Mouse (Mus musculus) brain, embryonic 18.5 days (tissue): ENCODE measurements around the gene Zfp385b.
"Not testable (repeated sequence)": the region's sequence is repeated elsewhere in the genome, so short reads cannot be mapped to it uniquely, and the experiment has no call there.

ENCODE experiments used
- DNase-seq: peaks from one replicate; pipeline ENCODE4 v3.0.0-alpha.2; 2012; ENCODE audit warnings: low read depth, low spot score

Zfp385b gene

GRCm38 (mm10) chr2:77470716-77471115, 348.7 kb downstream of the Zfp385b start:
- no peak for DNase-seq

- no peak for DNase-seq
Measured at GRCm38 (mm10) chr2:77461413-77461812, 358.0 kb downstream of the Zfp385b start.

GRCm38 (mm10) chr2:77460011-77460410, 359.4 kb downstream of the Zfp385b start:
- DNase-seq = no peak

- no peak for DNase-seq
Measured at GRCm38 (mm10) chr2:77458431-77458830, 361.0 kb downstream of the Zfp385b start.

GRCm38 (mm10) chr2:77457120-77457519, 362.3 kb downstream of the Zfp385b start:
- DNase-seq = no peak

- DNase-seq = no peak
Measured at GRCm38 (mm10) chr2:77456602-77457001, 362.8 kb downstream of the Zfp385b start.

- DNase-seq = no peak
Measured at GRCm38 (mm10) chr2:77454341-77454937, 365.0 kb downstream of the Zfp385b start.

GRCm38 (mm10) chr2:77453786-77454185, 365.7 kb downstream of the Zfp385b start:
- no peak for DNase-seq

- DNase-seq = not testable (repeated sequence)
Measured at GRCm38 (mm10) chr2:77450017-77450416, 369.4 kb downstream of the Zfp385b start.

- no peak for DNase-seq
Measured at GRCm38 (mm10) chr2:77448951-77449480, 370.4 kb downstream of the Zfp385b start.

- no peak for DNase-seq
Measured at GRCm38 (mm10) chr2:77444282-77444681, 375.2 kb downstream of the Zfp385b start.

GRCm38 (mm10) chr2:77440591-77440990, 378.8 kb downstream of the Zfp385b start:
- no peak for DNase-seq

- DNase-seq = no peak
Measured at GRCm38 (mm10) chr2:77436241-77436759, 383.1 kb downstream of the Zfp385b start.

GRCm38 (mm10) chr2:77419476-77419875, 400.0 kb downstream of the Zfp385b start:
- no peak for DNase-seq

GRCm38 (mm10) chr2:77418078-77418477, 401.4 kb downstream of the Zfp385b start:
- no peak for DNase-seq

GRCm38 (mm10) chr2:77412171-77412570, 407.3 kb downstream of the Zfp385b start:
- no peak for DNase-seq

GRCm38 (mm10) chr2:77411612-77412011, 407.8 kb downstream of the Zfp385b start:
- DNase-seq = no peak

- no peak for DNase-seq
Measured at GRCm38 (mm10) chr2:77409521-77410135, 409.8 kb downstream of the Zfp385b start.

- DNase-seq = no peak
Measured at GRCm38 (mm10) chr2:77408972-77409371, 410.5 kb downstream of the Zfp385b start.

GRCm38 (mm10) chr2:77402329-77402728, 417.1 kb downstream of the Zfp385b start:
- no peak for DNase-seq

- no peak for DNase-seq
Measured at GRCm38 (mm10) chr2:77401438-77402235, 417.8 kb downstream of the Zfp385b start.

GRCm38 (mm10) chr2:77393881-77394280, 425.6 kb downstream of the Zfp385b start:
- DNase-seq = no peak
